Mouse (Mus musculus) adipocyte (in vitro differentiated cells): ENCODE measurements around the gene 1700030K09Rik.

Source experiments
- DNase-seq: peaks from one replicate; pipeline ENCODE4 v3.0.0-alpha.2; 2016; ENCODE audit warnings: low spot score

1700030K09Rik gene

GRCm38 (mm10) chr8:72504637-72505314 lies 61.1 kb downstream of the 1700030K09Rik start:
- no peak for DNase-seq

- no peak for DNase-seq
Observed at GRCm38 (mm10) chr8:72507505-72507904, 63.8 kb downstream of the 1700030K09Rik start.
